Mouse (Mus musculus) midbrain, postnatal 0 days (tissue): Measurements from ENCODE around the gene Efna4. TPM values are rescaled to one million over a fixed set of nuclear protein-coding genes. Genes with fewer than 3 reads are reported as not detected.

Experiments used
- ATAC-seq: fragments of 200-750 bp; cut with Nextera tagmentation; 2 replicates; pipeline ENCODE4 v1.8.0; 2017; ENCODE audit warnings: moderate number of reproducible peaks, mild to moderate bottlenecking, moderate TSS enrichment, moderate library complexity; ENCODE audit not compliant: low FRiP score
- DNase-seq: peaks from one replicate; pipeline ENCODE4 v3.0.0-alpha.2; 2015; ENCODE audit warnings: low spot score
- H3K27ac ChIP-seq: fragments of 300-500 bp; sonication (generic); 2 replicates; pipeline ENCODE4 v1.5.1; 2014; ENCODE audit warnings: low read depth, mild to moderate bottlenecking, low read length, mixed read lengths
- H3K27me3 ChIP-seq: fragments of 300-500 bp; sonication (generic); 2 replicates; pipeline ENCODE4 v1.6.1; 2014; ENCODE audit warnings: low read length, control low read depth, mixed read lengths; ENCODE audit not compliant: insufficient read depth
- H3K36me3 ChIP-seq: fragments of 300-500 bp; sonication (generic); 2 replicates; pipeline ENCODE4 v1.6.1; 2014; ENCODE audit warnings: low read length, control low read depth, mixed read lengths; ENCODE audit not compliant: insufficient read depth
- H3K4me1 ChIP-seq: fragments of 300-500 bp; sonication (generic); 2 replicates; pipeline ENCODE4 v1.6.1; 2014; ENCODE audit warnings: mild to moderate bottlenecking, control low read depth, antibody characterized with exemption, low read length, mixed read lengths; ENCODE audit not compliant: insufficient read depth
- H3K4me2 ChIP-seq: fragments of 300-500 bp; sonication (generic); 2 replicates; pipeline ENCODE4 v1.6.1; 2014; ENCODE audit warnings: low read depth, mild to moderate bottlenecking, low read length, mixed read lengths; ENCODE audit not compliant: poor library complexity, severe bottlenecking
- H3K4me3 ChIP-seq: fragments of 300-500 bp; sonication (generic); 2 replicates; pipeline ENCODE4 v1.5.1; 2014; ENCODE audit warnings: low read depth, mild to moderate bottlenecking, low read length, moderate library complexity
- H3K9ac ChIP-seq: fragments of 300-500 bp; sonication (generic); replicated peaks from 2 replicates; pipeline ENCODE4 v1.6.1; 2014; ENCODE audit warnings: mild to moderate bottlenecking, low read length, moderate library complexity, mixed read lengths; ENCODE audit not compliant: poor library complexity, severe bottlenecking
- H3K9me3 ChIP-seq: fragments of 300-500 bp; sonication (generic); 2 replicates; pipeline ENCODE4 v1.6.1; 2016; ENCODE audit warnings: low read length, control low read depth
- CTCF ChIP-seq: IDR thresholded peaks from 2 replicates; pipeline ENCODE4 v1.5.1; 2016; ENCODE audit warnings: antibody characterized with exemption, mild to moderate bottlenecking
- WGBS: fragments of 180-500 bp; shearing (Covaris S2); extraction: QIAGEN DNeasy Blood & Tissue Kit; methylation state at CpG from one replicate; pipeline ENCODE4 v1.1.7; 2014; 5-methylcytosine and 5-hydroxymethylcytosine counted together
- polyA plus RNA-seq: library from polyadenylated mRNA; unstranded; fragments of >200 nt; fragmentation: Nextera tagmentation; extraction: Ambion mirVana; gene quantifications from 2 replicates; pipeline ENCODE4 v1.2.1, GENCODE M21; 2015
- total RNA-seq: library from RNA; depleted of rRNA; stranded (reverse); fragments of >200 nt; gene quantifications from 2 replicates; pipeline ENCODE4 v1.2.3, GENCODE M21; 2014

The Efna4 gene
- total and polyA plus RNA-seq, 2 experiments from 2014 or later, result 3.5 to 7.9 TPM

DNA sequence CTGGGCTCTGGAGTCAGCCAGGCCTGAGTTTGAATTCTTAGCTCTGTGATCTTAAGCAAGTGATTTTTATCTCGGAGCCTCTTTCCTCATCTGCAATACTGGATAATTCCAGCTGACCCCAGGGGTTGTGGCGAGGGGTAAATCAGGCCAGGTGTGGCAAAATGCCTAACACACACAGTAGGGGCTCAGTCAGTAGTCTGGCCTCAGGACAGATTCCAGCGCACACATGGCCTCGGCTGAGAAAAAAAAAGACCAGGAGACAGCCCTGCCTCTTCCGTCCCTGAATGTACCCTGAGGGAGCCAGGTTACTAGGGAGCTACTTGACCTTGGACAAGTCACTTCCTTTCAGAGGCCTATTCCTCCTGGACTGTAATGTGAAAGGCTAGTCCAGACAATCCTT is 45.1 kb upstream of the Efna4 start:
- TF ChIP-seq CTCF, result no peak
- WGBS, result 81% methylated on average over 5 of the region's 5 CpGs
- Histone ChIP-seq H3K27me3 (no peaks in the 10 kb centered on the region), H3K4me1 (no peaks in the 10 kb centered on the region), H3K27ac (no peak overlapping the region), H3K9me3 (no peaks in the 10 kb centered on the region), H3K4me2 (no peak overlapping the region), H3K9ac (no peak overlapping the region), H3K4me3 (no peak overlapping the region), H3K36me3 (no peaks in the 10 kb centered on the region)
- no peak for ATAC-seq
- no peak for DNase-seq

DNA sequence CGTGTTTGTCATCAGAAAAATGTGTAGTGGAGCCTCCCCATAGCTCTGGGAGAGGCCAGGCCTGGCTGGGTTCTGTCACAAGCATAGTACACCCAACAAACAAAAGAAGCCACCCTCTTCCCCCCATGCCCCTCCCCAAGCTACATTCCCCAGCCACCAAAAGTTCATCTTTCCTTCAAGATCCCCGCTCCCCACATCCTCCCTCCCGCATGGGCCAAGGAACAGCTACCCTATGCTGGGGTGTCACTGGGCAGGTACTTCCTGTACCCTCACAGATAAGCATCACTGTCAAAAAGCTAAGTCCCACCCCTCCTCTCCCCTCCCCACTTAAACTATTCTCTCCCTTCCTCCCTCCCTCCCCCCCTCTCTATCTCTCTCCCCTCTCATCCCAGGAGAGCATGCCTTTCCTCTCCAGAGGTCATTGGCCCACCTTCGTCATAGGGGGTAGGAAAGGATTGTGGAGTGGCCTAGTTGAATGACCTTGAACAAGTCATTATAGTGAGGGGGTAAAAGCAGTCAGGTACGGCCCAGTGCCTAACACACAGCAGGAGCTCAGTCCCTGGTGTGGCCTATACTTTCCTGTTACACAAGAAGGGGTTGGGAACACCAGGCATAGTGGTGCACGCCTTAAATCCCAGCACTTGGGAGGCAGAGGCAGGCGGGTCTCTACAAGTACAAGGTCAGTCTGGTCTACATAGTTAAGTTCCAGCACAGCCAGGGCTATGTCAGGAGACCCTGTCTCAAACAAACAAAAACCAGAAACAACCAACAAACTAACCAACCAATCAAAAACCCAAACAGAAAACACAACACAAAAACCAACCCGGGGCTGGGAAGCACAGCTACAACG is 44.4 kb upstream of the Efna4 start:
- no peaks in the 10 kb centered on the region for H3K9me3 ChIP-seq
- DNase-seq (no peak), ATAC-seq (no peak)
- H3K27ac ChIP-seq, result no peak overlapping the region
- no peaks in the 10 kb centered on the region for H3K4me1 ChIP-seq
- H3K9ac ChIP-seq, result no peak overlapping the region
- H3K27me3 ChIP-seq, result no peaks in the 10 kb centered on the region
- no peaks in the 10 kb centered on the region for H3K36me3 ChIP-seq
- no peak for TF ChIP-seq CTCF
- no peak overlapping the region for H3K4me3 ChIP-seq
- 86% methylated on average over 9 of the region's 9 CpGs for WGBS
- H3K4me2 ChIP-seq, result no peak overlapping the region

DNA sequence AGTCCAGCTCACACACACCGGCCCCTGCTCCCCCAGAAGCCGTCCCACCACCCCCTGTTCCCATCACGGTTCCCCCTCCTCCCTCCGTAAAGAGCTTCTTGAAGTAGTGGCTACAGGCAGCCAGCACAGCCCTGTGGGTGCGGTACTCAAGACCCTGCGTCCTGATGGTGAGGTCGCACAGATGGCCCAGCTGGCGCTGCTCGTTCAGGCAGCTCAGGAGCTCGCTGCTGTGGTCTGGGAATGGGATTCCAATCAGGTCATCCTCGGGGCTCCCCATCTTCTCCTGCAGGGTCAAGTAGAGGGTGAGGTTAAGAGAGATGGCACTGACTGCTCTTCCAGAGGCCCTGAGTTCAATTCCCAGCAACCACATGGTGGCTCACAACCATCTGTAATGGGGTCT is 43.4 kb upstream of the Efna4 start:
- TF ChIP-seq CTCF, result no peak
- 86% methylated on average over 11 of the region's 11 CpGs for WGBS
- no peak overlapping the region for H3K4me3 ChIP-seq

DNA sequence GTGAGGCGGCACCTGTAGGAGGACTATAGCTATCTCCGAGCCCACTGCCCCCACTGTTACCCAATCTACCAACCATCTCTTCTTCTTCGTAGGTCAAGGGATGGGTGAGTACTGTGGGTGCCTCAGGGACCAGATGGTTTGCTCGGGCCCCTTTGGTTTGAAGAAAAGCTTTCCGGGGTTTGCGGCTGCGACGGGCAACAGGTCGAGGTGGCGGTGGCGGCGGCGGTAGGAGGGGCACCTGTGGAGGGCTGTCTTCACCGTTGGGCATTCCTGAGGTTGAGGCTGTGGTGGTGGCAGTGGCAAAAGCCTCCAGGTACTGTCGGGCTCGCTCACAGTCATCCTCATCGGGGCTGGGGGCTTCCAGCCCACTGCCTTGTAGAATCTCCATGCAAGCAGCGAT is 42.9 kb upstream of the Efna4 start:
- Histone ChIP-seq H3K27ac (no peak overlapping the region), H3K9me3 (no peaks in the 10 kb centered on the region), H3K27me3 (no peaks in the 10 kb centered on the region), H3K4me2 (no peak overlapping the region), H3K4me3 (no peak overlapping the region), H3K4me1 (no peaks in the 10 kb centered on the region), H3K36me3 (no peaks in the 10 kb centered on the region), H3K9ac (no peak overlapping the region)
- 93% methylated on average over 18 of the region's 18 CpGs for WGBS
- ATAC-seq, result no peak
- no peak for TF ChIP-seq CTCF
- DNase-seq, result no peak

More for the DNA sequence above, 43.4 kb upstream of the Efna4 start:
- DNase-seq (no peak), ATAC-seq (no peak)
- no peak overlapping the region for H3K9ac ChIP-seq
- H3K4me2 ChIP-seq, result no peak overlapping the region
- H3K27me3 ChIP-seq, result no peaks in the 10 kb centered on the region
- H3K36me3 ChIP-seq, result no peaks in the 10 kb centered on the region
- no peaks in the 10 kb centered on the region for H3K9me3 ChIP-seq
- no peak overlapping the region for H3K27ac ChIP-seq
- H3K4me1 ChIP-seq, result no peaks in the 10 kb centered on the region

DNA sequence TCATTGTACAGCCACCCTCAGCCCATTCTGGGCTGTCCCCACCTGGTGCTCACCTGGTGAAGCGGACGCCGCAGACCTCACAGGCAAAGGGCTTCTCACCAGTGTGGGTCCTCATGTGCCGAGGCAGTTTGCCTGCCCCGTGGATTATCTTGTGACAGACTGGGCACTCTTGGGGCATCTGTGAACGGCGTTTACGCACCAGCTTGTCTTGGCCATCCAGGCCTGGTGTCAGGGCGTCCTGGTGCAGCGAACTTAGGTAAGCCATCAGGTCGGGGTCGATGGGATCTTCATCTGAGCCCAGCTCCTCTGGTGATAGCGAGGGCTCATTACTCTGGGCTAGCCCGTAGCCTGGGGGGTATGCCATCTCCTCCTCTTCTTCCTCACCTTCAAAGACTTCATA is 42.5 kb upstream of the Efna4 start:
- WGBS, result 96% methylated on average over 14 of the region's 14 CpGs
- H3K36me3 ChIP-seq, result no peaks in the 10 kb centered on the region
- no peaks in the 10 kb centered on the region for H3K9me3 ChIP-seq
- H3K27me3 ChIP-seq, result no peaks in the 10 kb centered on the region
- ATAC-seq, result no peak
- H3K9ac ChIP-seq, result no peak overlapping the region
- H3K27ac ChIP-seq, result no peak overlapping the region
- no peak overlapping the region for H3K4me2 ChIP-seq
- no peak for DNase-seq
- no peak overlapping the region for H3K4me3 ChIP-seq
- TF ChIP-seq CTCF, result no peak
- no peaks in the 10 kb centered on the region for H3K4me1 ChIP-seq

DNA sequence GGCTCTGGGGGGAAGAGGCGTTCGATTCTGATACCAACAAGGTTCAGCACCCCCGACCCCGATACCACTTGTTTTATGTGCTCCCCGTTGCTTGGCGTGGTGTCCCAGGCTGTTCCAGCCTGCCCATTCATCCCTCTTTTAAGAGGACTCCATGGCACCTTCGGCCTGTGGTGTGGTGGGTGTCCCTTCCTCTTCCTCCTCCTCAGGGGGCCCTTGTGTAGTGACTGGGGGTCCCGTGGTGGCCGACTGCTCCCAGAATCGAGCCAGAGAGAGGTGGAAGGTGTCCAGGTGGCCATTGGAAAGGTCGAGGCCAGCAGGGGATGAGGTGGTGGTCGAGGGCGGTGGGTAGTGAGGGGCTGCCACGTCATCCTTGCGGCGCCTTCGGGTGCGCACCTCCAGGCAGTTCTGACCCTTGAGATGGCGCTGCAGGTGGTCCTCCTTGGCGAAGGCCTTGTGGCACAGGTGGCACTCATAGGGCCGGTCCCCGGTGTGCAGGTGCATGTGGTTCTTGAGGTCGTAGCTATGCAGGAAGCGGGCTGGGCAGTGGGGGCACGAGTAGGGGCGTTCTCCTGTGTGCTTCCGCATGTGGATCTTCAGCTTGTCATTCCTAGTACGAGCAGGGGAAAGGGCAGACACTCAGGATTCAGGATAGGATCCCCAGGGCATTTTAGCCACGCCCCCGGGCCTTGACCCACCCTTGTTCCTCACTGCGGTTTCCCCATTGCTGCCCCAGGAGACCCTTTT is 41.7 kb upstream of the Efna4 start:
- Histone ChIP-seq H3K27ac (no peak overlapping the region), H3K9me3 (no peaks in the 10 kb centered on the region), H3K4me1 (no peaks in the 10 kb centered on the region), H3K9ac (no peak overlapping the region), H3K27me3 (no peaks in the 10 kb centered on the region), H3K36me3 (no peaks in the 10 kb centered on the region), H3K4me3 (no peak overlapping the region), H3K4me2 (no peak overlapping the region)
- TF ChIP-seq CTCF, result no peak
- DNase-seq, result no peak
- no peak for ATAC-seq
- WGBS, result 87% methylated on average over 31 of the region's 31 CpGs
